Mouse (Mus musculus) left cerebral cortex, adult 8-10 months (tissue): ENCODE data around the gene Btbd8. TPM values are rescaled to one million over a fixed set of nuclear protein-coding genes. Genes with fewer than 3 reads are reported as not detected.
A peak's percentile ranks its signal among the peaks of the same experiment; 100 is the strongest.

Source experiments
- DNase-seq, 2 experiments: peaks; one replicate each; pipeline ENCODE4 v3.0.0; 2022; ENCODE audit warnings: low spot score in 2 of 2
- total RNA-seq, 4 experiments: library from RNA; stranded (reverse); gene quantifications; 2 replicates each; pipeline ENCODE4 v1.2.4; 2022

Gene Btbd8
- total RNA-seq, 4 experiments from 2014 or later = 146 to 156 (median 150) TPM

GRCm38 (mm10) chr5:107449620-107450019 is 11.8 kb downstream of the Btbd8 start:
- no peak for DNase-seq

GRCm38 (mm10) chr5:107450299-107450698 is 12.5 kb downstream of the Btbd8 start:
- DNase-seq = peak in 1 of 2 experiments; percentile 71

GRCm38 (mm10) chr5:107462147-107463076 is 24.6 kb downstream of the Btbd8 start:
- no peak for DNase-seq

- DNase-seq = no peak
These were observed 28.7 kb downstream of the Btbd8 start for GRCm38 (mm10) chr5:107466501-107466900.

GRCm38 (mm10) chr5:107467098-107467497 is 29.3 kb downstream of the Btbd8 start:
- no peak for DNase-seq

GRCm38 (mm10) chr5:107470600-107471329 is 33.0 kb downstream of the Btbd8 start:
- no peak for DNase-seq

- DNase-seq = no peak
These were observed 42.4 kb downstream of the Btbd8 start for GRCm38 (mm10) chr5:107480194-107480593.

- no peak for DNase-seq
These were observed 51.2 kb downstream of the Btbd8 start for GRCm38 (mm10) chr5:107488996-107489395.

- no peak for DNase-seq
These were observed 53.2 kb downstream of the Btbd8 start for GRCm38 (mm10) chr5:107491036-107491435.

GRCm38 (mm10) chr5:107492471-107492870 is 54.7 kb downstream of the Btbd8 start:
- no peak for DNase-seq

- DNase-seq = no peak
These were observed 57.0 kb downstream of the Btbd8 start for GRCm38 (mm10) chr5:107494759-107495158.

- no peak for DNase-seq
These were observed 58.2 kb downstream of the Btbd8 start for GRCm38 (mm10) chr5:107496047-107496446.

GRCm38 (mm10) chr5:107497519-107498501 is 60.0 kb downstream of the Btbd8 start:
- DNase-seq = peak in 1 of 2 experiments; percentile 82

GRCm38 (mm10) chr5:107498806-107499310 is 61.1 kb downstream of the Btbd8 start:
- DNase-seq = no peak

- DNase-seq = no peak
These were observed 62.2 kb downstream of the Btbd8 start for GRCm38 (mm10) chr5:107499891-107500535.

- no peak for DNase-seq
These were observed 62.9 kb downstream of the Btbd8 start for GRCm38 (mm10) chr5:107500741-107501140.

- DNase-seq = no peak
These were observed 69.5 kb downstream of the Btbd8 start, which contains the start of gene Gm42669 for GRCm38 (mm10) chr5:107507321-107507720. Gene Gm42669 (plus strand): TSS chr5:107507621.

GRCm38 (mm10) chr5:107510503-107510902 is 72.7 kb downstream of the Btbd8 start:
- DNase-seq = no peak

GRCm38 (mm10) chr5:107511326-107511725 is 73.5 kb downstream of the Btbd8 start:
- no peak for DNase-seq

GRCm38 (mm10) chr5:107513583-107513982 is 75.8 kb downstream of the Btbd8 start:
- DNase-seq = peak in 1 of 2 experiments; percentile 49
